12 mouse cellular contexts compared by ENCODE assay signal in the genomic region with DNA sequence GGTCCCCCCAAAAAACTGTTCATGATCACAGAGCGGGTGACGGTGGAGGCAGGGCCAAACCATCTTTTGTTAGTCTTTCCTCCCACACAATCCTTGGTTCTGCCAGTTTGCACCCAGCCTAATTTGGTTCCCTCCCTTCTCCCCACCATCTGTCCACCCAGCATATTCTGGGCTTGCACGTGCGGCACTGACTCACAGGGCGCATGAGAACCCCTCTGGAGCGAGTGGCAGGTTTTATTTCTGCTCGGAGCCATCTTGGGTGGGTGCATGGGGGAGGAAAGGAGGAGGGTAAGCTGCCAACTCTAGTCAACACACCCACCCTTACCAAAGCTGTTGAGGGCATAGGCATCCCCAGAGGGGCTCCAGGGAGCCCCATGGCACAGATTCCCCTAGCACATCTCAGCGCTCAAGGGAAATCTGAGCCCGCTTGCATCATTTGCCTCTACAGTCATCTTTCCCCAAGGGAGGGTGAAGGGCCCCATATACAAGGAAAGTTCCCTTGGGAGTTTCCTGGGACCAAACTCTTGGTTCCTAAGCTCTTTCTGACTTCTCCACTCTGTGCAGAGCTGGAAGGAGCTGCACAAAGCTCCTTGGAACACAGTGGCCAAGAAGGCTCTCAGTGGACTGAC.
DNase-seq lines count a peak whose midpoint lies in the region; ATAC-seq lines count a peak whose summit lies in the region.
"Had no signal": no experiment of that assay in that cellular context is flagged by ENCODE, and none has a peak within 500 bp of the region (broad histone marks: within the 10 kb centered on the region; RNA-seq: fewer than 3 reads in every experiment).

No protein-coding gene starts in this region.

- H3K9ac ChIP-seq in forebrain, embryonic 14.5 days (ENCODE audit: low read length), result no peak overlapping the region
- H3K9ac ChIP-seq in forebrain, embryonic 11.5 days (ENCODE audit: low read length), result no peak overlapping the region
- H3K9ac ChIP-seq: heart, embryonic 12.5 days; limb, embryonic 13.5 days had no signal

- no peak overlapping the region for H3K4me3 ChIP-seq in forebrain, embryonic 14.5 days (ENCODE audit: low read depth, low read length)
- no peak overlapping the region for H3K4me3 ChIP-seq in forebrain, embryonic 11.5 days (ENCODE audit: low read depth, low read length)
- H3K4me3 ChIP-seq: heart, embryonic 12.5 days; limb, embryonic 13.5 days had no signal

- H3K9me3 ChIP-seq in forebrain, embryonic 14.5 days (replicated peaks; ENCODE audit: control insufficient read depth, low read length), result no peaks in the 10 kb centered on the region
- no peaks in the 10 kb centered on the region for H3K9me3 ChIP-seq in forebrain, embryonic 11.5 days (ENCODE audit: control insufficient read depth, low read length)
- H3K9me3 ChIP-seq: heart, embryonic 12.5 days; limb, embryonic 13.5 days had no signal

- no peak overlapping the region for H3K27ac ChIP-seq in forebrain, embryonic 14.5 days (ENCODE audit: low read depth, low read length)
- H3K27ac ChIP-seq in forebrain, embryonic 11.5 days (ENCODE audit: low read depth, low read length), result no peak overlapping the region
- H3K27ac ChIP-seq: limb, embryonic 13.5 days; stomach, postnatal 0 days had no signal

- ATAC-seq in forebrain, embryonic 14.5 days, result peak; percentile 44; the same call in 1 of the 2 replicates
- ATAC-seq in forebrain, embryonic 11.5 days (replicated peaks; ENCODE audit: low FRiP score), result no peak
- ATAC-seq: lung, postnatal 0 days had no signal

- 74% methylated on average over 9 of the region's 9 CpGs for WGBS in forebrain, embryonic 14.5 days
- WGBS in forebrain, embryonic 11.5 days, result 89% methylated on average over 9 of the region's 9 CpGs

- no peak overlapping the region for H3K4me2 ChIP-seq in forebrain, embryonic 14.5 days (ENCODE audit: low read length)
- no peak overlapping the region for H3K4me2 ChIP-seq in forebrain, embryonic 11.5 days (ENCODE audit: low read depth, low read length, severe bottlenecking)
- H3K4me2 ChIP-seq: heart, embryonic 12.5 days; limb, embryonic 13.5 days had no signal

- H3K36me3 ChIP-seq in forebrain, embryonic 14.5 days (ENCODE audit: control insufficient read depth, insufficient read depth, low read length), result no peaks in the 10 kb centered on the region
- no peaks in the 10 kb centered on the region for H3K36me3 ChIP-seq in forebrain, embryonic 11.5 days (ENCODE audit: control insufficient read depth, insufficient read depth, low read length)
- H3K36me3 ChIP-seq: heart, embryonic 12.5 days; limb, embryonic 13.5 days had no signal

- no peaks in the 10 kb centered on the region for H3K27me3 ChIP-seq in forebrain, embryonic 14.5 days (replicated peaks; ENCODE audit: control insufficient read depth, insufficient read depth, low read length)
- H3K27me3 ChIP-seq in forebrain, embryonic 11.5 days (ENCODE audit: control insufficient read depth, insufficient read depth, low read length), result no peaks in the 10 kb centered on the region
- H3K27me3 ChIP-seq: limb, embryonic 13.5 days had no signal

- DNase-seq in forebrain, embryonic 14.5 days (ENCODE audit: low spot score), result peak; percentile 28
- no peak for DNase-seq in forebrain, embryonic 11.5 days (ENCODE audit: low spot score)
- peak; percentile 74 to 81 for DNase-seq in frontal cortex, postnatal 14 days (ENCODE audit: low spot score in 2 of 2)
- DNase-seq in left cerebral cortex, adult 8-10 months (ENCODE audit: low spot score in 2 of 2), result peak; percentile 63 to 93
- peak; percentile 92 for DNase-seq in telencephalon, adult 2 months (ENCODE audit: low read depth, low spot score)
- DNase-seq in gastrocnemius, postnatal 25 days, result no peak
- no peak for DNase-seq in embryo, embryonic 10.5 days (ENCODE audit: low spot score)
- no peak for DNase-seq in adrenal gland, adult 8-10 months

- no peaks in the 10 kb centered on the region for H3K4me1 ChIP-seq in forebrain, embryonic 14.5 days (ENCODE audit: control insufficient read depth, insufficient read depth, low read length)
- H3K4me1 ChIP-seq in forebrain, embryonic 11.5 days (replicated peaks; ENCODE audit: control insufficient read depth, insufficient read depth, low read length), result no peaks in the 10 kb centered on the region
- H3K4me1 ChIP-seq: heart, embryonic 12.5 days; limb, embryonic 13.5 days had no signal

Comparison
In these comparisons a context has a peak if more than half of its experiments do, and no peak if none do; other contexts are left out.
1. DNase-seq: peak in forebrain, embryonic 14.5 days (single experiment), frontal cortex, postnatal 14 days (2 of 2), left cerebral cortex, adult 8-10 months (2 of 2) and telencephalon, adult 2 months (single experiment); none in forebrain, embryonic 11.5 days (single experiment), gastrocnemius, postnatal 25 days (single experiment), embryo, embryonic 10.5 days (single experiment) and adrenal gland, adult 8-10 months (single experiment).